Mouse (Mus musculus) stomach, postnatal 0 days (tissue): ENCODE data around the gene Coa3. TPM values are rescaled to one million over a fixed set of nuclear protein-coding genes. Genes with fewer than 3 reads are reported as not detected.

Experiments
- ATAC-seq: fragments of 200-750 bp; cut with Nextera tagmentation; 2 replicates; pipeline ENCODE4 v1.8.0; 2017; ENCODE audit not compliant: low FRiP score, low TSS enrichment
- DNase-seq: peaks from one replicate; pipeline ENCODE4 v3.0.0-alpha.2; 2016; ENCODE audit warnings: low spot score
- H3K27ac ChIP-seq: fragments of 300-500 bp; sonication (generic); replicated peaks from 2 replicates; pipeline ENCODE4 v1.5.1; 2014; ENCODE audit warnings: mild to moderate bottlenecking, control low read depth
- H3K27me3 ChIP-seq: fragments of 300-500 bp; sonication (generic); 2 replicates; pipeline ENCODE4 v1.6.1; 2014; ENCODE audit warnings: low read length; ENCODE audit not compliant: control insufficient read depth, insufficient read depth
- H3K36me3 ChIP-seq: fragments of 300-500 bp; sonication (generic); 2 replicates; pipeline ENCODE4 v1.6.1; 2014; ENCODE audit warnings: low read length, mixed read lengths; ENCODE audit not compliant: control insufficient read depth, insufficient read depth
- H3K4me1 ChIP-seq: fragments of 300-500 bp; sonication (generic); replicated peaks from 2 replicates; pipeline ENCODE4 v1.6.1; 2014; ENCODE audit warnings: antibody characterized with exemption; ENCODE audit not compliant: control insufficient read depth, insufficient read depth
- H3K4me2 ChIP-seq: fragments of 300-500 bp; sonication (generic); replicated peaks from 2 replicates; pipeline ENCODE4 v1.6.1; 2014; ENCODE audit warnings: low read depth, mild to moderate bottlenecking, control low read depth, moderate library complexity
- H3K4me3 ChIP-seq: fragments of 300-500 bp; sonication (generic); 2 replicates; pipeline ENCODE4 v1.5.1; 2014; ENCODE audit warnings: low read depth, low read length, control low read depth
- H3K9ac ChIP-seq: fragments of 300-500 bp; sonication (generic); 2 replicates; pipeline ENCODE4 v1.6.1; 2014; ENCODE audit warnings: mild to moderate bottlenecking, low read length, control low read depth, mixed read lengths
- H3K9me3 ChIP-seq: fragments of 300-500 bp; sonication (generic); 2 replicates; pipeline ENCODE4 v1.6.1; 2016; ENCODE audit warnings: low read length; ENCODE audit not compliant: control insufficient read depth
- CTCF ChIP-seq: IDR thresholded peaks from 2 replicates; pipeline ENCODE4 v1.5.1; 2016; ENCODE audit warnings: antibody characterized with exemption, low read depth, mild to moderate bottlenecking, moderate library complexity
- EP300 ChIP-seq: optimal IDR thresholded peaks from 2 replicates; pipeline ENCODE3; 2016; ENCODE audit warnings: antibody characterized with exemption
- WGBS: fragments of 180-500 bp; shearing (Covaris S2); extraction: QIAGEN DNeasy Blood & Tissue Kit; methylation state at CpG from one replicate; pipeline ENCODE4 v1.1.7; 2014; 5-methylcytosine and 5-hydroxymethylcytosine counted together
- polyA plus RNA-seq: library from polyadenylated mRNA; unstranded; fragments of >200 nt; fragmentation: Nextera tagmentation; extraction: Ambion mirVana; gene quantifications from 2 replicates; pipeline ENCODE4 v1.2.1, GENCODE M21; 2015

Coa3 gene
- polyA plus RNA-seq, 1 experiment from 2014 or later, result 180 TPM

DNA sequence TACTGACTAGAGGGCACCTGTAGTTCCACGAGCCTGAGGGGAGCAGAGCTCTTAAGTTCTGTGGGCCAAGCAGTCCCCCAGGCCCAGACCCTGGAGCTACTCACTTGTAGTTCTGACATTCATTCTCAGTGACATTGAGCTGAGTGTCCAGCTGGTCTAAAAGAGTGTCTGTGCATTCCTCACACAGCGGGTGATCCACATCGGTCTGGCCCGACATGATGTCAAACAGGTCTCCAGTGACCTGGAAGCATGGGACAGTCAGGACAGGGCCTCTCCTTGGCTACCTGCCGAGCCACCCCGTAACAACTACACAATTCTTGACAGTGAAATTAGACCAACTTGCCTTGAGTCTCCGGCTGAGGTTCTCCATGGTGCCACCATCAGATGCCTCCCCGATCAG is 16.3 kb upstream of the Coa3 start:
- Histone ChIP-seq H3K4me3 (no peak overlapping the region), H3K9ac (no peak overlapping the region), H3K27ac (no peak overlapping the region), H3K4me1 (no peaks in the 10 kb centered on the region), H3K36me3 (peaks cover 27% of the 10 kb centered on the region), H3K9me3 (no peaks in the 10 kb centered on the region), H3K4me2 (no peak overlapping the region), H3K27me3 (no peaks in the 10 kb centered on the region)
- DNase-seq (no peak), ATAC-seq (no peak)
- WGBS, result 95% methylated on average over 8 of the region's 8 CpGs
- TF ChIP-seq CTCF, result no peak
- TF ChIP-seq EP300, result no peak

GRCm38 (mm10) chr11:101291231-101291630 is 12.3 kb upstream of the Coa3 start:
- no peaks in the 10 kb centered on the region for H3K4me1 ChIP-seq
- no peak for ATAC-seq
- no peak overlapping the region for H3K9ac ChIP-seq
- peaks cover 35% of the 10 kb centered on the region for H3K36me3 ChIP-seq
- no peaks in the 10 kb centered on the region for H3K9me3 ChIP-seq
- 92% methylated on average over 8 of the region's 8 CpGs for WGBS
- no peak for DNase-seq
- no peak overlapping the region for H3K4me3 ChIP-seq
- no peak overlapping the region for H3K27ac ChIP-seq
- H3K27me3 ChIP-seq, result no peaks in the 10 kb centered on the region
- H3K4me2 ChIP-seq, result no peak overlapping the region
- TF ChIP-seq CTCF, result no peak

DNA sequence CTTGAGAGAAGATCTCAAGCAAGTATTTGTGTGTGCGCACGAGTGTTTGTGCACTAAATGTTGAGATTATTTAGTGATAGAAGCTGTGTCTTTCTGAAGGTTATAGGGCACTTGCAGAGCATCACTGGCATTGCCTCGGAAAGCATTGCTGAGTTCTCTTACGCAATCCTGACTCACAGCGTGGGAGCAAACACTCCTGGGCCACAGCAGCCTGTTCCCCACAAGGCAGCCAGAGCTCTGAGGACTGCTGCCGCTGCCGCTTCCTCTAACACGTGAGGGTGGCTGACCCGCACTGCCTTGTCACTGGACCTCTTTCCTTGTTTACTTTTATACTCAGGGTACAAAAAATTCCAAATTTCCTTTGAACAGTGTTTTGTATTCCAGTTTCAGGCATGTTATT is 8.4 kb upstream of the Coa3 start:
- Histone ChIP-seq H3K9ac (no peak overlapping the region), H3K27me3 (no peaks in the 10 kb centered on the region), H3K4me1 (no peaks in the 10 kb centered on the region), H3K4me2 (no peak overlapping the region), H3K4me3 (no peak overlapping the region), H3K9me3 (no peaks in the 10 kb centered on the region), H3K27ac (no peak overlapping the region), H3K36me3 (peaks cover 23% of the 10 kb centered on the region)
- WGBS, result 72% methylated on average over 9 of the region's 9 CpGs
- DNase-seq (no peak), ATAC-seq (no peak)
- TF ChIP-seq CTCF (no peak), EP300 (no peak)

DNA sequence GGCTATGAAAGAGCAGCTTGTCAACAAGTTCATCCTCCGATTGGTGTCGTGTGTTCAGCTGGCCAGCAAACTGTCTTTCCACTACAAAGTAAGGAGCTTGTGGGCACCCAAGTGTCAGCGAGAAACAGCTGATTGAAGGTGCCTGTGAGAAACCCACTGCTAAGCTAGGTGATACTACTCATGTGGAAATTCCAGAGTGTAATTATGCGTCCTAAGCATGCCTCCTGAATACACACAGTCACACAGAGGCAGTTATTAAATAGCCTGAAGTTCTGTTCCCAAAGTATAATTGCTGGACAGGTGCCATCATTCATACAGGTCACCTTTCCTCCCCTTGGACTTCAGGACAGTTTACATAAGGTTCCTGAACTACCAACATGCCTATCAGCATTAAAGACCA is 4.9 kb upstream of the Coa3 start:
- Histone ChIP-seq H3K9ac (no peak overlapping the region), H3K4me2 (no peak overlapping the region), H3K27ac (0 out of 2 replicates have a peak overlapping the region, but pooled peaks have one; percentile 10), H3K4me1 (no peaks in the 10 kb centered on the region), H3K4me3 (no peak overlapping the region), H3K9me3 (no peaks in the 10 kb centered on the region), H3K36me3 (peaks cover 5% of the 10 kb centered on the region; the same call in 1 of the 2 replicates), H3K27me3 (no peaks in the 10 kb centered on the region)
- TF ChIP-seq EP300 (no peak), CTCF (no peak)
- ATAC-seq, result peak; percentile 74
- DNase-seq, result no peak
- 61% methylated on average over 4 of the region's 4 CpGs for WGBS

GRCm38 (mm10) chr11:101282896-101283295 is 4.0 kb upstream of the Coa3 start:
- Histone ChIP-seq H3K4me3 (no peak overlapping the region), H3K27ac (no peak overlapping the region), H3K4me2 (no peak overlapping the region), H3K4me1 (peaks cover 3% of the 10 kb centered on the region; the same call in 1 of the 2 replicates), H3K9me3 (no peaks in the 10 kb centered on the region), H3K36me3 (peaks cover 5% of the 10 kb centered on the region; the same call in 1 of the 2 replicates), H3K9ac (no peak overlapping the region), H3K27me3 (no peaks in the 10 kb centered on the region)
- DNase-seq, result no peak
- 22% methylated on average over 5 of the region's 5 CpGs for WGBS
- TF ChIP-seq EP300, result no peak
- no peak for TF ChIP-seq CTCF
- no peak for ATAC-seq

DNA sequence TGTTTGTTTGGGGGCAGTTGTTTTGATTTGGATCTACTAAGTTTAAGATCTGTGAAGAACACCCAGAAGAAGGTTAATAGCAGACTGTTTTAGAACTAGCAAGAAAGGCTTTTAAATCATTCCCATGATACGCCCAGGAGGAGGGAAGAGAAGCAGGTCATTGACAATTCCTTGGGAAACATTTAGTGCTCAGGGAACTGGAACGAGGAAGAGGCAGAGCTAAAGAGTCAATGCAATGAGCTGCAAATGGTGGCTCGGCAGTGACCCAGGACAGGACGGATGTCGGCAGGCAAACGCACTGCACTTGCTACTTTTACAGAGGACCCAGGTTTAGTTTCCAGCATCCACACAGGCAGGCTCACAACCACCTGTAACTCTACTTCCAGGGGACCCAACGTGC is 1.9 kb upstream of the Coa3 start:
- Histone ChIP-seq H3K36me3 (no peaks in the 10 kb centered on the region), H3K4me1 (peaks cover 12% of the 10 kb centered on the region; the same call in 1 of the 2 replicates), H3K4me2 (no peak overlapping the region), H3K9ac (no peak overlapping the region), H3K27ac (no peak overlapping the region), H3K4me3 (no peak overlapping the region), H3K9me3 (no peaks in the 10 kb centered on the region), H3K27me3 (no peaks in the 10 kb centered on the region)
- 59% methylated on average over 7 of the region's 7 CpGs for WGBS
- DNase-seq (no peak), ATAC-seq (no peak)
- TF ChIP-seq EP300, result no peak
- TF ChIP-seq CTCF, result no peak
